Mouse (Mus musculus) midbrain, embryonic 16.5 days (tissue): ENCODE results near the gene Mad2l1bp. TPM values are rescaled to one million over a fixed set of nuclear protein-coding genes. Genes with fewer than 3 reads are reported as not detected.

Experiments
- ATAC-seq: fragments of 200-750 bp; cut with Nextera tagmentation; 2 replicates; pipeline ENCODE4 v1.8.0; 2017; ENCODE audit warnings: moderate TSS enrichment
- H3K27ac ChIP-seq: fragments of 300-500 bp; sonication (generic); 2 replicates; pipeline ENCODE4 v1.5.1; 2014; ENCODE audit warnings: mild to moderate bottlenecking, low read length, mixed read lengths
- H3K27me3 ChIP-seq: fragments of 300-500 bp; sonication (generic); 2 replicates; pipeline ENCODE4 v1.6.1; 2014; ENCODE audit warnings: low read depth, low read length, mixed read lengths; ENCODE audit not compliant: control insufficient read depth, insufficient read depth
- H3K36me3 ChIP-seq: fragments of 300-500 bp; sonication (generic); 2 replicates; pipeline ENCODE4 v1.6.1; 2014; ENCODE audit warnings: mild to moderate bottlenecking, low read length, moderate library complexity, mixed read lengths; ENCODE audit not compliant: control insufficient read depth, insufficient read depth
- H3K4me1 ChIP-seq: fragments of 300-500 bp; sonication (generic); 2 replicates; pipeline ENCODE4 v1.6.1; 2014; ENCODE audit warnings: mild to moderate bottlenecking, low read length, mixed read lengths; ENCODE audit not compliant: control insufficient read depth, insufficient read depth
- H3K4me2 ChIP-seq: fragments of 300-500 bp; sonication (generic); 2 replicates; pipeline ENCODE4 v1.6.1; 2014; ENCODE audit warnings: mild to moderate bottlenecking, low read length, mixed read lengths
- H3K4me3 ChIP-seq: fragments of 300-500 bp; sonication (generic); 2 replicates; pipeline ENCODE4 v1.5.1; 2014; ENCODE audit warnings: low read depth, mild to moderate bottlenecking, low read length, moderate library complexity, mixed read lengths
- H3K9ac ChIP-seq: fragments of 300-500 bp; sonication (generic); 2 replicates; pipeline ENCODE4 v1.6.1; 2014; ENCODE audit warnings: low read depth, low read length, mixed read lengths
- H3K9me3 ChIP-seq: fragments of 300-500 bp; sonication (generic); replicated peaks from 2 replicates; pipeline ENCODE4 v1.6.1; 2014; ENCODE audit warnings: mild to moderate bottlenecking, low read length, mixed read lengths; ENCODE audit not compliant: control insufficient read depth, poor library complexity, severe bottlenecking
- WGBS: fragments of 180-500 bp; shearing (Covaris S2); extraction: QIAGEN DNeasy Blood & Tissue Kit; methylation state at CpG from one replicate; pipeline ENCODE4 v1.1.7; 2014; 5-methylcytosine and 5-hydroxymethylcytosine counted together
- polyA plus RNA-seq: library from polyadenylated mRNA; unstranded; fragments of >200 nt; fragmentation: Nextera tagmentation; extraction: Ambion mirVana; gene quantifications from 2 replicates; pipeline ENCODE4 v1.2.1, GENCODE M21; 2015

Mad2l1bp gene
- polyA plus RNA-seq, 1 experiment from 2014 or later, result 21.9 TPM

GRCm38 (mm10) chr17:46108286-46108685, 45.1 kb downstream of the Mad2l1bp start:
- peaks cover 6% of the 10 kb centered on the region; the same call in 1 of the 2 replicates for H3K27me3 ChIP-seq
- H3K9me3 ChIP-seq, result no peaks in the 10 kb centered on the region
- no peak overlapping the region for H3K4me3 ChIP-seq
- H3K4me2 ChIP-seq, result no peak overlapping the region
- no peak for ATAC-seq
- no peak overlapping the region for H3K27ac ChIP-seq
- H3K36me3 ChIP-seq, result no peaks in the 10 kb centered on the region
- peaks cover 13% of the 10 kb centered on the region for H3K4me1 ChIP-seq
- H3K9ac ChIP-seq, result no peak overlapping the region
- WGBS, result 78% methylated on average over 4 of the region's 4 CpGs

- ATAC-seq, result no peak
- H3K9me3 ChIP-seq, result no peaks in the 10 kb centered on the region
- H3K4me1 ChIP-seq, result no peaks in the 10 kb centered on the region
- 62% methylated on average over 12 of the region's 12 CpGs for WGBS
- no peak overlapping the region for H3K4me3 ChIP-seq
- H3K27ac ChIP-seq, result no peak overlapping the region
- H3K9ac ChIP-seq, result no peak overlapping the region
- H3K4me2 ChIP-seq, result no peak overlapping the region
- no peaks in the 10 kb centered on the region for H3K36me3 ChIP-seq
- peaks cover 6% of the 10 kb centered on the region; the same call in 1 of the 2 replicates for H3K27me3 ChIP-seq
These were observed 48.9 kb downstream of the Mad2l1bp start for GRCm38 (mm10) chr17:46104487-46104886.

DNA sequence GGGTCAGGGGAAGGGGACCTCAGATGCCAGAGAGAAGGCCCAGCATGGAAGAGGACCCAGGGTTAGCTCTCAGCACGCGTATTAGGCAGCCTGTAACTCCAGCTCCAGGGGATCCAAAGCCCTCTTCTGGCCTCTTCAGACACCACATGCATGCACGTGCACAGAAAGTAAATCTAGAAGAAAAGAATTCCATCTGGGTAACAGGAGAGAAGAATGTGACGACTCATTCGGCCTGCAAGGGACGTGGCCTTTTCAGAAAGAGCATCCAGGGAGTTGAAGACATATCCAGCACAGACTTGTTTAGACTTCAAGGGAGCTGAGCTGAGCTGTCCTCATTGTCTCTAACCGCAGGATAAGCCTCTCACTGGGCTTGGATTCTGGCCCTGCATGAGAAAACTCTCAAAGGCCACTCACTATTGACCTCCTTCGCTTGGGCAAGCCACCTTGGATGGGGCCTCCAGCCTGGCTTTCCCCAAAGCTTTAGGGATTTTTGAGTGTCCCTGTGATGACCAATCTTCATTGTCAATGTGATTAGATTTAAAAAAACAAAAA, 50.7 kb downstream of the Mad2l1bp start:
- Histone ChIP-seq H3K36me3 (no peaks in the 10 kb centered on the region), H3K4me3 (no peak overlapping the region), H3K27me3 (peaks cover 3% of the 10 kb centered on the region; the same call in 1 of the 2 replicates), H3K4me2 (no peak overlapping the region), H3K4me1 (no peaks in the 10 kb centered on the region), H3K9ac (no peak overlapping the region), H3K9me3 (no peaks in the 10 kb centered on the region), H3K27ac (no peak overlapping the region)
- 30% methylated on average over 8 of the region's 8 CpGs for WGBS
- ATAC-seq, result no peak

- Histone ChIP-seq H3K4me3 (no peak overlapping the region), H3K4me2 (no peak overlapping the region), H3K4me1 (no peaks in the 10 kb centered on the region), H3K27me3 (no peaks in the 10 kb centered on the region), H3K9ac (no peak overlapping the region), H3K9me3 (no peaks in the 10 kb centered on the region), H3K36me3 (no peaks in the 10 kb centered on the region), H3K27ac (no peak overlapping the region)
- WGBS, result 93% methylated on average over 9 of the region's 9 CpGs
- ATAC-seq, result no peak
These were observed 51.4 kb downstream of the Mad2l1bp start for GRCm38 (mm10) chr17:46101906-46102305.

DNA sequence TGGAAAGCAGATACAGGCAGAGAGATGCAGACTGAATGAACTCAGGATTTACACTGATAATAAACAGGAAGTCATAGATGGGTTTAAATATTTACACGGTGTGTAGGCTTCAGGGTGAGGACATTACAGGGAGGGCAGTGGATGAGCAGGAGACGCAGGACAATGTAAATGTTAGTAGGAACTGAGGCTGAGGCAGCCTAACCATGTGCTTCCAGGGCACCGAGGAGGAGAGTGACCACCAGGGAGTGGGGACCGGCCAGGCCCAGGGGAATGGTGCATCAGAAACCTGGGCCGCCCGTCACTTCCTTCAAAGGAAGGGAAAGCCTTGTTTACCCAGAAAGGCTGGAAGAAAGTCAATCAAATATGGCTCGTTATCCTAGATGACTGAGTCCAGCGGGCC, 54.8 kb downstream of the Mad2l1bp start:
- H3K4me2 ChIP-seq, result no peak overlapping the region
- no peaks in the 10 kb centered on the region for H3K9me3 ChIP-seq
- H3K27me3 ChIP-seq, result no peaks in the 10 kb centered on the region
- ATAC-seq, result no peak
- 80% methylated on average over 8 of the region's 8 CpGs for WGBS
- no peaks in the 10 kb centered on the region for H3K36me3 ChIP-seq
- H3K9ac ChIP-seq, result no peak overlapping the region
- H3K4me3 ChIP-seq, result no peak overlapping the region
- H3K4me1 ChIP-seq, result no peaks in the 10 kb centered on the region
- H3K27ac ChIP-seq, result no peak overlapping the region

Other genes starting within 250 kb of the Mad2l1bp start
- gene Vegfa, start 121.2 kb downstream of the Mad2l1bp start, polyA plus RNA-seq, result 3.4 and 4.7 TPM in 2 replicates
- 156 and 158 TPM in 2 replicates for gene Mrps18a, start 42.6 kb downstream of the Mad2l1bp start, polyA plus RNA-seq
- gene Rsph9, start 9.3 kb downstream of the Mad2l1bp start, polyA plus RNA-seq, result 61.6 and 74.5 TPM in 2 replicates
- 41.3 and 42.8 TPM in 2 replicates for gene Gtpbp2, start 7.5 kb upstream of the Mad2l1bp start, polyA plus RNA-seq
- 7.7 and 7.8 TPM in 2 replicates for gene Polh, start 49.1 kb upstream of the Mad2l1bp start, polyA plus RNA-seq
- gene Xpo5, start 49.2 kb upstream of the Mad2l1bp start, polyA plus RNA-seq, result 36.0 and 37.4 TPM in 2 replicates
- 71.3 and 80.7 TPM in 2 replicates for gene Polr1c, start 94.5 kb upstream of the Mad2l1bp start, polyA plus RNA-seq
- 79.4 and 87.2 TPM in 2 replicates for gene Yipf3, start 94.5 kb upstream of the Mad2l1bp start, polyA plus RNA-seq
- 16.6 and 18.3 TPM in 2 replicates for gene Lrrc73, start 100.0 kb upstream of the Mad2l1bp start, polyA plus RNA-seq
- gene Tjap1, start 129.5 kb upstream of the Mad2l1bp start, polyA plus RNA-seq, result 28.4 and 28.6 TPM in 2 replicates
- 20.6 and 25.8 TPM in 2 replicates for gene Dlk2, start 143.9 kb upstream of the Mad2l1bp start, polyA plus RNA-seq
- 9.3 and 10.3 TPM in 2 replicates for gene Abcc10, start 174.8 kb upstream of the Mad2l1bp start, polyA plus RNA-seq
- 15.2 and 17.5 TPM in 2 replicates for gene Zfp318, start 230.2 kb upstream of the Mad2l1bp start, polyA plus RNA-seq